Comparison of ENCODE assay signal across 8 mouse cellular contexts in genomic region chr1:134062411-134063085, GRCm38 (mm10). TPM values are rescaled to one million over a fixed set of nuclear protein-coding genes. Genes with fewer than 3 reads are reported as not detected.
DNase-seq lines count a peak whose midpoint lies in the region; ATAC-seq and TF ChIP-seq lines count a peak whose summit lies in the region.

No protein-coding gene starts in this region.

- H3K4me2 ChIP-seq in heart, embryonic 14.5 days (ENCODE audit: low read length), result peak overlapping the region; percentile 60
- H3K4me2 ChIP-seq in embryonic facial prominence, embryonic 13.5 days, result peak overlapping the region; percentile 45
- peak overlapping the region; percentile 37 for H3K4me2 ChIP-seq in neural tube, embryonic 15.5 days

- TF ChIP-seq CTCF in cerebellum, adult 2 months (IDR thresholded peaks at IDR 0.05; ENCODE audit: borderline replicate concordance, insufficient read depth, low read depth, low read length), result no peak

- peak overlapping the region in 1 of 2 experiments; percentile 3; a peak in 1 of 4 replicates for H3K4me3 ChIP-seq in heart, embryonic 14.5 days (ENCODE audit: control insufficient read depth in 1 of 2, insufficient read depth in 1 of 2, low read depth in 1 of 2, low read length in 2 of 2)
- peak overlapping the region; percentile 12; the same call in 1 of the 2 replicates for H3K4me3 ChIP-seq in embryonic facial prominence, embryonic 13.5 days
- H3K4me3 ChIP-seq in neural tube, embryonic 15.5 days (replicated peaks), result no peak overlapping the region
- no peak overlapping the region for H3K4me3 ChIP-seq in cerebellum, adult 2 months (replicated peaks; ENCODE audit: insufficient read depth, low read depth, low read length)

- 18% methylated on average over 10 of the region's 11 CpGs for WGBS in heart, embryonic 14.5 days
- 8% methylated on average over 11 of the region's 11 CpGs for whole genome bisulfite sequencing in embryonic facial prominence, embryonic 13.5 days
- 8% methylated on average over 11 of the region's 11 CpGs for WGBS in neural tube, embryonic 15.5 days
- WGBS in cerebellum, adult 2 months, result 43% methylated on average over 11 of the region's 11 CpGs

- no peak for DNase-seq in heart, adult 8-10 months (ENCODE audit: low spot score)
- DNase-seq in CD4-positive helper T cell, adult 2 months (ENCODE audit: low read depth, low spot score), result peak; percentile 9
- DNase-seq in kidney, postnatal 14 days, result peak; percentile 39
- no peak for DNase-seq in urinary bladder, postnatal 14 days (ENCODE audit: low spot score)
- DNase-seq in cerebellum, adult 2 months, result no peak

- H3K27me3 ChIP-seq in heart, embryonic 14.5 days (ENCODE audit: control insufficient read depth, insufficient read depth, low read length), result no peaks in the 10 kb centered on the region
- no peaks in the 10 kb centered on the region for H3K27me3 ChIP-seq in embryonic facial prominence, embryonic 13.5 days
- H3K27me3 ChIP-seq in neural tube, embryonic 15.5 days (replicated peaks), result no peaks in the 10 kb centered on the region
- H3K27me3 ChIP-seq in cerebellum, adult 2 months (ENCODE audit: control insufficient read depth, insufficient read depth, low read length), result no peaks in the 10 kb centered on the region

- H3K36me3 ChIP-seq in heart, embryonic 14.5 days (ENCODE audit: control insufficient read depth, insufficient read depth, low read length), result no peaks in the 10 kb centered on the region
- H3K36me3 ChIP-seq in embryonic facial prominence, embryonic 13.5 days, result no peaks in the 10 kb centered on the region
- no peaks in the 10 kb centered on the region for H3K36me3 ChIP-seq in neural tube, embryonic 15.5 days

- no peak for ATAC-seq in heart, embryonic 14.5 days (ENCODE audit: insufficient number of reproducible peaks, insufficient read depth, low FRiP score, low read depth)
- ATAC-seq in embryonic facial prominence, embryonic 13.5 days (ENCODE audit: insufficient number of reproducible peaks, insufficient read depth, low FRiP score, low TSS enrichment, low read depth), result no peak
- peak; percentile 32; the same call in 1 of the 2 replicates for ATAC-seq in neural tube, embryonic 15.5 days (ENCODE audit: low FRiP score)

- H3K27ac ChIP-seq in heart, embryonic 14.5 days (replicated peaks in 1 of 2; ENCODE audit: control insufficient read depth in 1 of 2, insufficient read depth in 1 of 2, low read depth in 2 of 2, low read length in 2 of 2), result peak overlapping the region; percentile 79 to 99
- H3K27ac ChIP-seq in embryonic facial prominence, embryonic 13.5 days, result peak overlapping the region; percentile 97
- peak overlapping the region; percentile 96 for H3K27ac ChIP-seq in neural tube, embryonic 15.5 days (replicated peaks)
- H3K27ac ChIP-seq in cerebellum, adult 2 months (ENCODE audit: insufficient read depth, low read length), result no peak overlapping the region

- TF ChIP-seq POLR2A in cerebellum, adult 2 months (IDR thresholded peaks at IDR 0.05; ENCODE audit: borderline replicate concordance, insufficient read depth, low read length), result no peak

- peak overlapping the region; percentile 62 for H3K9ac ChIP-seq in heart, embryonic 14.5 days (ENCODE audit: low read length)
- H3K9ac ChIP-seq in embryonic facial prominence, embryonic 13.5 days, result peak overlapping the region; percentile 45
- H3K9ac ChIP-seq in neural tube, embryonic 15.5 days (replicated peaks), result peak overlapping the region; percentile 14; the same call in 1 of the 2 replicates

- peaks cover 49 to 56% of the 10 kb centered on the region in 2 experiments for H3K4me1 ChIP-seq in heart, embryonic 14.5 days (ENCODE audit: control insufficient read depth in 2 of 2, insufficient read depth in 2 of 2, low read length in 2 of 2)
- H3K4me1 ChIP-seq in embryonic facial prominence, embryonic 13.5 days, result peaks cover 60% of the 10 kb centered on the region
- peaks cover 61% of the 10 kb centered on the region for H3K4me1 ChIP-seq in neural tube, embryonic 15.5 days
- H3K4me1 ChIP-seq in cerebellum, adult 2 months (ENCODE audit: control insufficient read depth, insufficient read depth, low read length), result peaks cover 22% of the 10 kb centered on the region

- no peaks in the 10 kb centered on the region for H3K9me3 ChIP-seq in heart, embryonic 14.5 days (ENCODE audit: control insufficient read depth, low read length)
- no peaks in the 10 kb centered on the region for H3K9me3 ChIP-seq in embryonic facial prominence, embryonic 13.5 days
- H3K9me3 ChIP-seq in neural tube, embryonic 15.5 days (replicated peaks), result no peaks in the 10 kb centered on the region

RNA-seq across cellular contexts. Expression of gene Btg2, which starts 16.4 kb away (rescaled TPM):
- 34.7 and 36.9 TPM in 2 replicates for polyA plus RNA-seq in heart, embryonic 14.5 days (2014; fragmentation: Nextera tagmentation; extraction: Ambion mirVana)
- total RNA-seq in heart, adult 8-10 months (2022), result 10 to 100 TPM; 18.3 to 35.3 (median 28.0) TPM
- 21.2 and 24.2 TPM in 2 replicates for polyA plus RNA-seq in embryonic facial prominence, embryonic 13.5 days (2015; fragmentation: Nextera tagmentation; extraction: Ambion mirVana)
- polyA plus RNA-seq in neural tube, embryonic 15.5 days (2015; fragmentation: Nextera tagmentation; extraction: Ambion mirVana), result 20.6 and 29.3 TPM in 2 replicates
- polyA plus RNA-seq in cerebellum, adult 2 months (2012; rRNA removed), result 11.9 and 15.3 TPM in 2 replicates

RNA-seq across cellular contexts. Expression of gene Fmod, which starts 25.5 kb away (rescaled TPM):
- 15.9 and 18.0 TPM in 2 replicates for polyA plus RNA-seq in heart, embryonic 14.5 days (2014; fragmentation: Nextera tagmentation; extraction: Ambion mirVana)
- total RNA-seq in heart, adult 8-10 months (2022), result 10 to 100 TPM in 1 of 4 experiments, 1 to 10 TPM in 3; 5.9 to 14.1 (median 8.2) TPM
- polyA plus RNA-seq in embryonic facial prominence, embryonic 13.5 days (2015; fragmentation: Nextera tagmentation; extraction: Ambion mirVana), result 9.6 and 10.1 TPM in 2 replicates
- 14.5 and 14.6 TPM in 2 replicates for polyA plus RNA-seq in neural tube, embryonic 15.5 days (2015; fragmentation: Nextera tagmentation; extraction: Ambion mirVana)
- 7.5 and 10.8 TPM in 2 replicates for polyA plus RNA-seq in cerebellum, adult 2 months (2012; rRNA removed)

RNA-seq across cellular contexts. Expression of gene Chit1, which starts 48.5 kb away (rescaled TPM):
- polyA plus RNA-seq in heart, embryonic 14.5 days (2014; fragmentation: Nextera tagmentation; extraction: Ambion mirVana), result 0.46 and 0.96 TPM in 2 replicates
- not detected for total RNA-seq in heart, adult 8-10 months (2022)
- polyA plus RNA-seq in embryonic facial prominence, embryonic 13.5 days (2015; fragmentation: Nextera tagmentation; extraction: Ambion mirVana), result not detected in 2 replicates
- 0.87 and 0.89 TPM in 2 replicates for polyA plus RNA-seq in neural tube, embryonic 15.5 days (2015; fragmentation: Nextera tagmentation; extraction: Ambion mirVana)
- not detected in 2 replicates for polyA plus RNA-seq in cerebellum, adult 2 months (2012; rRNA removed)

Comparison
In these comparisons a context has a peak if more than half of its experiments do, and no peak if none do; other contexts are left out.
1. DNase-seq: peak in CD4-positive helper T cell, adult 2 months (single experiment) and kidney, postnatal 14 days (single experiment); none in heart, adult 8-10 months (single experiment), urinary bladder, postnatal 14 days (single experiment) and cerebellum, adult 2 months (0 of 2).
2. Peak in every context shown above with its lines, with median percentiles within 50 percentile points of each other: H3K4me2 ChIP-seq and H3K9ac ChIP-seq.